Mouse (Mus musculus) limb, embryonic 12.5 days (tissue): ENCODE results near the gene Olfr609. TPM values are rescaled to one million over a fixed set of nuclear protein-coding genes. Genes with fewer than 3 reads are reported as not detected.
"Not testable (repeated sequence)": the region's sequence is repeated elsewhere in the genome, so short reads cannot be mapped to it uniquely, and the experiment has no call there.

ENCODE experiments used
- ATAC-seq: fragments of 200-750 bp; cut with Nextera tagmentation; 2 replicates; pipeline ENCODE4 v1.8.0; 2017; ENCODE audit warnings: low read depth, moderate TSS enrichment; ENCODE audit not compliant: insufficient number of reproducible peaks, insufficient read depth, low FRiP score, low TSS enrichment
- H3K27ac ChIP-seq: fragments of 300-500 bp; sonication (generic); 2 replicates; pipeline ENCODE4 v1.5.1; 2016; ENCODE audit warnings: mild to moderate bottlenecking, moderate library complexity
- H3K27me3 ChIP-seq: fragments of 300-500 bp; sonication (generic); 2 replicates; pipeline ENCODE4 v1.6.1; 2016; ENCODE audit warnings: mild to moderate bottlenecking, moderate library complexity
- H3K36me3 ChIP-seq: fragments of 300-500 bp; sonication (generic); 2 replicates; pipeline ENCODE4 v1.6.1; 2016; ENCODE audit warnings: mild to moderate bottlenecking, moderate library complexity
- H3K4me1 ChIP-seq: fragments of 300-500 bp; sonication (generic); replicated peaks from 2 replicates; pipeline ENCODE4 v1.6.1; 2016
- H3K4me2 ChIP-seq: fragments of 300-500 bp; sonication (generic); 2 replicates; pipeline ENCODE4 v1.6.1; 2016; ENCODE audit warnings: mild to moderate bottlenecking, moderate library complexity
- H3K4me3 ChIP-seq: fragments of 300-500 bp; sonication (generic); replicated peaks from 2 replicates; pipeline ENCODE4 v1.5.1; 2016; ENCODE audit warnings: mild to moderate bottlenecking
- H3K9ac ChIP-seq: fragments of 300-500 bp; sonication (generic); replicated peaks from 2 replicates; pipeline ENCODE4 v1.6.1; 2016; ENCODE audit warnings: mild to moderate bottlenecking, moderate library complexity
- H3K9me3 ChIP-seq: fragments of 300-500 bp; sonication (generic); 2 replicates; pipeline ENCODE4 v1.6.1; 2016; ENCODE audit warnings: mild to moderate bottlenecking, moderate library complexity
- WGBS: fragments of 180-500 bp; shearing (Covaris S2); methylation state at CpG from one replicate; pipeline ENCODE4 v1.1.7; 2016; 5-methylcytosine and 5-hydroxymethylcytosine counted together
- polyA plus RNA-seq: library from polyadenylated mRNA; unstranded; fragments of >200 nt; fragmentation: Nextera tagmentation; extraction: Ambion mirVana; gene quantifications from 2 replicates; pipeline ENCODE4 v1.2.1, GENCODE M21; 2016

Gene Olfr609
- polyA plus RNA-seq = not detected in 2 replicates

DNA sequence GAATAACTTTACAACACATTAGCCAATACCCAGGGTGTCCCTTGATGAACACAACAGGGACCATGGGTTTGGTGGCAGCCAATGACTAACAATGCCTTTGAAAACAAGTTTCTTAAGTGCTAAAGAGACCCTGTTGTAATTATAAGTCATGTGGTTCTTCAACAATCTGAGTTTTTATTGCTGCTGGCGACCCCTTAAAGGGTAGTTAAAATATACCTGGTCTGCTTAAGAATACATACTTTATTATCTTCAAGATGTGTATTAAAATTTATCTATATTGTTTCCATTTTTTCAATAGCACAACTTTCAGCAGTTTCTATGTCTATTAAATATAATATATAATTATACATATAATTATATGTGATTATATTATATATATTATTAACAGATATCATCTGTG is at the start of gene Olfr609:
Gene Olfr609 (minus strand): TSS at position 101 of the 400 bp plus-strand sequence.
- no peak within 1 kb of the TSS for H3K4me3 ChIP-seq
- 62% methylated on average over 1 of the region's 1 CpGs for WGBS
- H3K27me3 ChIP-seq = no peaks in the 10 kb centered on the region
- no peak within 1 kb of the TSS for H3K9ac ChIP-seq
- no peak for ATAC-seq
- H3K36me3 ChIP-seq = no peaks in the 10 kb centered on the region
- H3K27ac ChIP-seq = no peak within 1 kb of the TSS
- H3K9me3 ChIP-seq = no peaks in the 10 kb centered on the region
- H3K4me1 ChIP-seq = no peaks in the 10 kb centered on the region
- no peak within 1 kb of the TSS for H3K4me2 ChIP-seq

DNA sequence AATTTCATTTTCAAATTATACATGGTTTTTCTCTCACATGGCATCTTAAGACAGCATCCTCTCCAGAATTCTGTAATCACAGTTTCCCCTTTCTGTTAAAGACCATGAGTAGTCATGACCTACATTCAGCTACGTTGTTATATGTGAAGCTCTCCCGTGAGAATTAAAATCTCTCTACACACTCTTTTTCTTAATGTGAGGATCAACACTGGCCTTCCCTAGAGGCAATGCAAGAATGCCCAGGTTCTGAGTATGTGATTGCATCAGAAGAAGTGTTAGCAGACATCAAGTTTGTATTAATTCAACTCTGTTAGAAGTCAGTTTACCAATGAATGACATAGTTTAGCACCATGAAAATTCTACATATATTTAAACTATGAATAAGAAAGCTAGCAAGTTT is 44.8 kb upstream of the Olfr609 start, which contains the start of gene Olfr612:
Gene Olfr612 (minus strand): TSS at position 101 of the 400 bp plus-strand sequence.
- H3K27ac ChIP-seq, H3K9ac ChIP-seq, H3K4me2 ChIP-seq, H3K36me3 ChIP-seq, H3K9me3 ChIP-seq, H3K4me3 ChIP-seq, ATAC-seq, H3K27me3 ChIP-seq, H3K4me1 ChIP-seq: not testable (repeated sequence)
- 81% methylated on average over 2 of the region's 2 CpGs for WGBS

DNA sequence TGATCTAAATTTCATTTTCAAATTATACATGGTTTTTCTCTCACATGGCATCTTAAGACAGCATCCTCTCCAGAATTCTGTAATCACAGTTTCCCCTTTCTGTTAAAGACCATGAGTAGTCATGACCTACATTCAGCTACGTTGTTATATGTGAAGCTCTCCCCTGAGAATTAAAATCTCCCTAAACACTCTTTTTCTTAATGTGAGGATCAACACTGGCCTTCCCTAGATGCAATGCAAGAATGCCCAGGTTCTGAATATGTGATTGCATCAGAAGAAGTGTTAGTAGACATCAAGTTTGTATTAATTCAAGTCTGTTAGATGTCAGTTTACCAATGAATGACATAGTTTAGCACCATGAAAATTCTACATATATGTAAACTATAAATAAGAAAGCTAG is 22.9 kb upstream of the Olfr609 start, which contains the start of gene Olfr611:
Gene Olfr611 (minus strand): TSS at position 101 of the 400 bp plus-strand sequence.
- not testable (repeated sequence) for H3K27me3 ChIP-seq, H3K4me2 ChIP-seq, H3K4me3 ChIP-seq, H3K9me3 ChIP-seq, H3K9ac ChIP-seq, ATAC-seq, H3K27ac ChIP-seq, H3K36me3 ChIP-seq, H3K4me1 ChIP-seq
- WGBS = 71% methylated on average over 1 of the region's 1 CpGs

DNA sequence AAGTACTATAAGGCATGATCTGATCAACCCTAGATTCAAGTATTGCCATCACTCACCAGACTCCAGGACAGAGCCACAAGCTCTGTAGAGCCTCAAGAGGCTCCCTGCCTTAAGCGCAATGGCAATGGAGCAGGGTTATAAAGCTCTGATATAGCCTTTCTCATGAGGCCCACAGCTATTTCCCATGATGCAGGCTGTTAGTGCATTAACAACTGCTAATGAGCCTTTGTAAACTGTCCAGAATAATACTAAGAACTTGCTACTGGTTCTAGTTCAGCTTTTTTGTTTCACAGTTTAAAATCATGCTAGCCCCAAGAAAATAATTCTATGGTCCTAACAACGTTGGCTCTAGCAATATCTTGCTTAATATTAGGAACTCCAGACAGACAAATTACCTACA is 14.2 kb upstream of the Olfr609 start, which contains the start of gene Olfr610:
Gene Olfr610 (minus strand): TSS at position 101 of the 400 bp plus-strand sequence.
- no peaks in the 10 kb centered on the region for H3K27me3 ChIP-seq
- H3K4me3 ChIP-seq = no peak within 1 kb of the TSS
- 81% methylated on average over 2 of the region's 2 CpGs for WGBS
- H3K27ac ChIP-seq = no peak within 1 kb of the TSS
- no peaks in the 10 kb centered on the region for H3K4me1 ChIP-seq
- no peak for ATAC-seq
- no peaks in the 10 kb centered on the region for H3K36me3 ChIP-seq
- no peak within 1 kb of the TSS for H3K9ac ChIP-seq
- no peaks in the 10 kb centered on the region for H3K9me3 ChIP-seq
- H3K4me2 ChIP-seq = no peak within 1 kb of the TSS

DNA sequence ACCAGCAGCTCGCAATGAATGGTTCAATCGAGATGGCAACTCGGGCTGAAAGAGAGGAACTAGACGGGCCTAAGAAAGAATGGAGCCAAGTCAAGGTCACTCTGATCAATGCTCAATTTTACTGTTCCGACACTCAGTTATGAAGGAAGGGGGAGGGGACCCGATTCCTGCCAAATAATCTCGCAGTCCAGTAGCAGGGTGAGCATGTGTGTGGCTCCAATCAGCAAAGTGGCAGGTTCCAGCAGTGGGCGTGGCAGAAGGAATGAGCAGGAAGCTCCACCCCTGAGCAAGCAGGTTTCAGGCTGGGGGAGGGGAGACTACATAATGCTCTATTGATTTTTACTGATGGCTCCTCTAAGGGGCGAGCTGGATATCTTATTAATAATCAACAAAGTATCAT is 20.8 kb downstream of the Olfr609 start:
- not testable (repeated sequence) for H3K4me2 ChIP-seq, H3K9ac ChIP-seq, H3K36me3 ChIP-seq, H3K27me3 ChIP-seq, H3K27ac ChIP-seq, ATAC-seq, H3K4me1 ChIP-seq, H3K4me3 ChIP-seq, H3K9me3 ChIP-seq
- WGBS = 89% methylated on average over 9 of the region's 9 CpGs

DNA sequence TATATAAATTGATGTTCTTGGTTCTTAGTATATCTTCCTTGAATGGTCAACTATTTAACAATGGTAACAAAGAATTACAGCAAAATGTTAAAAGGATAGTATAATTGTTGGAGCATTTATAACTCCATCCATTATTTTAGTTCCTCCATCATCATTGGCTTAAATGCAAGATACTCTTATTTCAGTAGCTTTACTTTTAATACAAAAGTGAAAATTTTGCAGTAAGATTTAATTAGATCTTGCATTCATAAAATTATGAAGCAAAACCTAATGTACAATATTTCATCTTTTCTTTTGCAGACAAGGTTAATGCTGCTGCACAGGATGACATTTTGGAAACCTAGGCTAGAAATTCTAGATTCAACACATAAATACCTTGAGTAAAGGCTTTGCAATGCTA is 28.3 kb downstream of the Olfr609 start, which contains the start of gene Olfr608:
Gene Olfr608 (plus strand): TSS at position 301 of the 400 bp plus-strand sequence.
- H3K9ac ChIP-seq = no peak within 1 kb of the TSS
- no peaks in the 10 kb centered on the region for H3K36me3 ChIP-seq
- H3K9me3 ChIP-seq = peaks cover 5% of the 10 kb centered on the region; the same call in 1 of the 2 replicates
- H3K4me1 ChIP-seq = no peaks in the 10 kb centered on the region
- H3K27ac ChIP-seq = no peak within 1 kb of the TSS
- H3K4me3 ChIP-seq = no peak within 1 kb of the TSS
- H3K4me2 ChIP-seq = no peak within 1 kb of the TSS
- ATAC-seq = no peak
- no peaks in the 10 kb centered on the region for H3K27me3 ChIP-seq

DNA sequence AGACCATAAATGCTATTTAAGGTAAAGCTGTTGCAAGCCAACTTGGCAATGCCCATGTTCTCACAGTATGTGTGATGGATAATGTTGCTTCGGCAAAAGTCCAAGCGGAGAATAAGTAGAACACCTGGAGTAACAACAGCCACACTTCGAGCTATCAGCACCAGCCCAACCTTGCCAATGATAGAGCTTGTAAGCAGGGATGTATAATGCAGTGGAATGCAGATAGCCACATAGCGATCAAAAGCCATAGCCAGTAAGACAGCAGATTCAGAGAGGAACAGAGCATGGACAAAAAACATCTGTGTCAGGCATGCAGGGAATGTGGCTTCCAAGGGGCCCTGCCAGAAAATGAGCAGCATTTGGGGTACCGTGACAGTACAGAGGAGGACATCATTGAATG is 37.3 kb downstream of the Olfr609 start:
- no peak overlapping the region for H3K4me3 ChIP-seq
- H3K4me1 ChIP-seq = no peaks in the 10 kb centered on the region
- no peak overlapping the region for H3K9ac ChIP-seq
- no peaks in the 10 kb centered on the region for H3K27me3 ChIP-seq
- no peak overlapping the region for H3K27ac ChIP-seq
- H3K9me3 ChIP-seq = no peaks in the 10 kb centered on the region
- H3K36me3 ChIP-seq = no peaks in the 10 kb centered on the region
- 91% methylated on average over 5 of the region's 5 CpGs for WGBS
- no peak for ATAC-seq
- H3K4me2 ChIP-seq = no peak overlapping the region

DNA sequence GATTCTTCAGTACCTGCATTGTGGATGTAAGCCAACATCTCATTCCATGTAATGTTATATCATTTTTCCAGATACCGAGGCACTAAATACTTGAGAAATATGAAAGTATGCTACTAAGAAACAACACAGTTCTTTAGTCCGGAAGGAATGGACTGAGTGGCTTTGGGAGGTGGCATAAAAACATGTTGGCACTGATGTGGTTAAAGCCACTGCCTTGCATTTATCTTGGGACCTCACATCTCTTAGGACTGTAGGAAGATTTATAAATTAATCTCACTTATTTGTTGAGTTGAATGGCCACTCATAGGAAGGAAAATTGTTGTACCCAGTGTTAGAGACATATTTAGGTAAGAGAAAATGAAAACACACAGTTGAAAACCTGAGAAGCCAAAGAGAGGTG is 49.1 kb downstream of the Olfr609 start, which contains the start of gene Olfr606:
Gene Olfr606 (plus strand): TSS at position 301 of the 400 bp plus-strand sequence.
- H3K27ac ChIP-seq = no peak within 1 kb of the TSS
- H3K36me3 ChIP-seq = no peaks in the 10 kb centered on the region
- ATAC-seq = no peak
- 99% methylated on average over 2 of the region's 2 CpGs for WGBS
- no peak within 1 kb of the TSS for H3K4me3 ChIP-seq
- H3K4me2 ChIP-seq = no peak within 1 kb of the TSS
- no peaks in the 10 kb centered on the region for H3K4me1 ChIP-seq
- no peaks in the 10 kb centered on the region for H3K9me3 ChIP-seq
- H3K9ac ChIP-seq = no peak within 1 kb of the TSS
- no peaks in the 10 kb centered on the region for H3K27me3 ChIP-seq

DNA sequence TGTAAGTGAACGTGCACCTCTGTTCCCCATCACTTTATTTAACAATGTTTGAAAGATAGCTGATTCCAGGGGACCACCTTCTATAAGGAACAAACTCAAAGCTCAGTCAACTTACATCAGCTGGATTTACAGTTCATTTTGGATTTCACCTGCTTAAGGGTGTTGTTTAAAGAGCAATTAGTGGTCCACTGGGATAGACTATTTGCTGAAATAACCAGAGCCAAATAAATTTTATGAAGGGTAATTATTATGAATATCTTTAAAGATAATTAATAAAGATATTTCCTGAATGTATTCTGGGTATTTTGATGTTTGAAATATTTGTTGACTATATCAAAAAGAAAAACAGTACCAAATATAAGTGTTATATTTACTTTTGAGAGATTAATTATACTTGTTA is 52.5 kb downstream of the Olfr609 start, which contains the start of gene Olfr605:
Gene Olfr605 (minus strand): TSS at position 101 of the 400 bp plus-strand sequence.
- ATAC-seq = no peak
- 81% methylated on average over 1 of the region's 1 CpGs for WGBS

More for the DNA sequence above, 52.5 kb downstream of the Olfr609 start, which contains the start of gene Olfr605:
- H3K9ac ChIP-seq = no peak within 1 kb of the TSS
- no peaks in the 10 kb centered on the region for H3K4me1 ChIP-seq
- no peaks in the 10 kb centered on the region for H3K27me3 ChIP-seq
- no peak within 1 kb of the TSS for H3K4me2 ChIP-seq
- H3K4me3 ChIP-seq = no peak within 1 kb of the TSS
- H3K36me3 ChIP-seq = no peaks in the 10 kb centered on the region
- H3K27ac ChIP-seq = no peak within 1 kb of the TSS
- no peaks in the 10 kb centered on the region for H3K9me3 ChIP-seq

Other genes with a start within 250 kb of the Olfr609 start
- gene Usp17ld, start 245.6 kb downstream of the Olfr609 start, polyA plus RNA-seq = not detected in 2 replicates
- not detected in 2 replicates for gene Olfr596, start 192.4 kb downstream of the Olfr609 start, polyA plus RNA-seq
- not detected in 2 replicates for gene Olfr597, start 181.7 kb downstream of the Olfr609 start, polyA plus RNA-seq
- not detected in 2 replicates for gene Olfr598, start 174.5 kb downstream of the Olfr609 start, polyA plus RNA-seq
- not detected in 2 replicates for gene Olfr599, start 162.1 kb downstream of the Olfr609 start, polyA plus RNA-seq
- not detected in 2 replicates for gene Olfr600, start 148.4 kb downstream of the Olfr609 start, polyA plus RNA-seq
- not detected in 2 replicates for gene Olfr601, start 135.4 kb downstream of the Olfr609 start, polyA plus RNA-seq
- gene Olfr603, start 111.9 kb downstream of the Olfr609 start, polyA plus RNA-seq = not detected in 2 replicates
- gene Usp17lc, start 83.0 kb downstream of the Olfr609 start, polyA plus RNA-seq = not detected in 2 replicates
- gene Olfr605, start 52.6 kb downstream of the Olfr609 start, polyA plus RNA-seq = not detected in 2 replicates
- gene Olfr606, start 49.0 kb downstream of the Olfr609 start, polyA plus RNA-seq = not detected in 2 replicates
- not detected in 2 replicates for gene Olfr607, start 33.9 kb downstream of the Olfr609 start, polyA plus RNA-seq
- not detected in 2 replicates for gene Olfr608, start 28.2 kb downstream of the Olfr609 start, polyA plus RNA-seq
- gene Olfr610, start 14.1 kb upstream of the Olfr609 start, polyA plus RNA-seq = not detected in 2 replicates
- gene Olfr611, start 22.8 kb upstream of the Olfr609 start, polyA plus RNA-seq = not detected in 2 replicates
- not detected in 2 replicates for gene Olfr612, start 44.7 kb upstream of the Olfr609 start, polyA plus RNA-seq
- not detected in 2 replicates for gene Olfr613, start 50.0 kb upstream of the Olfr609 start, polyA plus RNA-seq
- gene Olfr615, start 58.0 kb upstream of the Olfr609 start, polyA plus RNA-seq = not detected in 2 replicates
- not detected in 2 replicates for gene Olfr616, start 71.1 kb upstream of the Olfr609 start, polyA plus RNA-seq
- gene Olfr617, start 75.0 kb upstream of the Olfr609 start, polyA plus RNA-seq = not detected in 2 replicates
- not detected in 2 replicates for gene Olfr618, start 92.0 kb upstream of the Olfr609 start, polyA plus RNA-seq
- not detected in 2 replicates for gene Olfr619, start 102.5 kb upstream of the Olfr609 start, polyA plus RNA-seq
- gene Olfr620, start 114.5 kb upstream of the Olfr609 start, polyA plus RNA-seq = not detected in 2 replicates
- not detected in 2 replicates for gene Olfr622, start 144.6 kb upstream of the Olfr609 start, polyA plus RNA-seq
- gene Olfr623, start 165.6 kb upstream of the Olfr609 start, polyA plus RNA-seq = not detected in 2 replicates
- 0.06 and 0.11 TPM in 2 replicates for gene Olfr624, start 173.1 kb upstream of the Olfr609 start, polyA plus RNA-seq
- gene Olfr625-ps1, start 184.7 kb upstream of the Olfr609 start, polyA plus RNA-seq = not detected in 2 replicates
- not detected in 2 replicates for gene Olfr243, start 216.6 kb upstream of the Olfr609 start, polyA plus RNA-seq
- gene Olfr628, start 232.3 kb upstream of the Olfr609 start, polyA plus RNA-seq = not detected in 2 replicates
- not detected in 2 replicates for gene Olfr629, start 246.9 kb upstream of the Olfr609 start, polyA plus RNA-seq